Mouse (Mus musculus) testis, adult 2 months (tissue): ENCODE measurements around the gene Zdhhc4. TPM values are rescaled to one million over a fixed set of nuclear protein-coding genes. Genes with fewer than 3 reads are reported as not detected.

ENCODE experiments used
- H3K27ac ChIP-seq: fragments of 200-500 bp; 2 replicates; pipeline ENCODE4 v1.5.1; 2012; ENCODE audit warnings: low read depth, low read length; ENCODE audit not compliant: control insufficient read depth, insufficient read depth
- H3K27me3 ChIP-seq: fragments of 200-500 bp; 2 replicates; pipeline ENCODE4 v1.6.1; 2012; ENCODE audit warnings: mild to moderate bottlenecking, low read length, moderate library complexity; ENCODE audit not compliant: control insufficient read depth, insufficient read depth
- H3K36me3 ChIP-seq: fragments of 200-500 bp; 2 replicates; pipeline ENCODE4 v1.6.1; 2012; ENCODE audit warnings: mild to moderate bottlenecking, low read length; ENCODE audit not compliant: control insufficient read depth, insufficient read depth
- H3K4me1 ChIP-seq: fragments of 200-500 bp; 2 replicates; pipeline ENCODE4 v1.6.1; 2012; ENCODE audit warnings: low read length; ENCODE audit not compliant: control insufficient read depth, insufficient read depth
- H3K4me3 ChIP-seq: fragments of 200-500 bp; 2 replicates; pipeline ENCODE4 v1.5.1; 2012; ENCODE audit warnings: low read depth, mild to moderate bottlenecking, low read length, moderate library complexity, mixed read lengths; ENCODE audit not compliant: control insufficient read depth
- CTCF ChIP-seq: fragments of 200-500 bp; IDR thresholded peaks from 2 replicates; pipeline ENCODE4 v1.5.1; 2012; ENCODE audit warnings: low read depth, mild to moderate bottlenecking, inconsistent platforms, low read length, moderate library complexity; ENCODE audit not compliant: control insufficient read depth, insufficient read depth, insufficient replicate concordance
- POLR2A ChIP-seq: fragments of 200-500 bp; IDR thresholded peaks from 2 replicates; pipeline ENCODE4 v1.6.1; 2012; ENCODE audit warnings: low read depth, mild to moderate bottlenecking, inconsistent platforms, low read length, moderate library complexity; ENCODE audit not compliant: control insufficient read depth
- polyA plus RNA-seq: library from polyadenylated mRNA; depleted of rRNA; stranded (reverse); fragments of >200 nt; gene quantifications from 2 replicates; pipeline ENCODE4 v1.2.3, GENCODE M21; 2012

Zdhhc4 gene
- polyA plus RNA-seq, 1 experiment, result 402 TPM

- no peak overlapping the region for H3K4me3 ChIP-seq
- H3K36me3 ChIP-seq, result peaks cover 2% of the 10 kb centered on the region
- H3K27me3 ChIP-seq, result no peaks in the 10 kb centered on the region
- no peak overlapping the region for H3K27ac ChIP-seq
- TF ChIP-seq POLR2A (no peak), CTCF (no peak)
- H3K4me1 ChIP-seq, result peaks cover 8% of the 10 kb centered on the region
Measured at GRCm38 (mm10) chr5:143316605-143317287, 12.3 kb downstream of the Zdhhc4 start.

DNA sequence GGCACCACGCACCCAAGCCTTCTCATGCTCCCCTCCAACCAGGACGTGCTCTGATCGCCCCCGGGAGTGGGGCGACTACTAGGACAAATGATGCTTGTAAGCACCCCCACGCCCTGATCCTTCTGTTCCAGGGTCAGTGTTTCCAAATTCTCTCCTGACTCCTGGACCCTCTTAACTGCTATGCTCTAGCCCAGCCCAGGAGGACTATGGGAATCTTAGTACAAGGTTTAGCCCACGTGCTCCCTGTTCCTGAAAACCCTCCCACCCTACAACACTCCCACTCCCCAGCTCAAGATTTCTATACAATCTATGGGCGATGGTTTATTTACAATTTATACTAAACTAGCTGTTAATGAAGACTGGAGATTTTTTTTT, 13.6 kb downstream of the Zdhhc4 start:
- Histone ChIP-seq H3K4me3 (peak overlapping the region; percentile 3; the same call in 1 of the 2 replicates), H3K27ac (no peak overlapping the region), H3K36me3 (peaks cover 2% of the 10 kb centered on the region), H3K27me3 (no peaks in the 10 kb centered on the region), H3K4me1 (peaks cover 8% of the 10 kb centered on the region)
- TF ChIP-seq CTCF, result no peak
- TF ChIP-seq POLR2A, result no peak

GRCm38 (mm10) chr5:143314730-143315513, 14.1 kb downstream of the Zdhhc4 start, which contains the start of gene E130309D02Rik:
Gene E130309D02Rik, minus strand, starts transcription at chr5:143315360.
- H3K27me3 ChIP-seq, result no peaks in the 10 kb centered on the region
- H3K4me1 ChIP-seq, result peaks cover 8% of the 10 kb centered on the region
- TF ChIP-seq CTCF, result peak; percentile 84
- peak; percentile 69; the same call in 1 of the 2 replicates for TF ChIP-seq POLR2A
- H3K27ac ChIP-seq, result peak within 1 kb of the TSS; percentile 92
- H3K36me3 ChIP-seq, result peaks cover 2% of the 10 kb centered on the region
- peak within 1 kb of the TSS; percentile 92 for H3K4me3 ChIP-seq

- TF ChIP-seq POLR2A (no peak), CTCF (no peak)
- H3K27ac ChIP-seq, result peak overlapping the region; percentile 92
Measured at GRCm38 (mm10) chr5:143314183-143314729, 14.8 kb downstream of the Zdhhc4 start.

GRCm38 (mm10) chr5:143311886-143312285, 17.2 kb downstream of the Zdhhc4 start:
- Histone ChIP-seq H3K4me3 (no peak overlapping the region), H3K36me3 (no peaks in the 10 kb centered on the region; the same call in none of the 2 replicates), H3K4me1 (peaks cover 8% of the 10 kb centered on the region)

More at GRCm38 (mm10) chr5:143314183-143314729, 14.8 kb downstream of the Zdhhc4 start:
- H3K4me1 ChIP-seq, result peaks cover 8% of the 10 kb centered on the region
- peaks cover 2% of the 10 kb centered on the region for H3K36me3 ChIP-seq
- no peaks in the 10 kb centered on the region for H3K27me3 ChIP-seq
- H3K4me3 ChIP-seq, result peak overlapping the region; percentile 92

DNA sequence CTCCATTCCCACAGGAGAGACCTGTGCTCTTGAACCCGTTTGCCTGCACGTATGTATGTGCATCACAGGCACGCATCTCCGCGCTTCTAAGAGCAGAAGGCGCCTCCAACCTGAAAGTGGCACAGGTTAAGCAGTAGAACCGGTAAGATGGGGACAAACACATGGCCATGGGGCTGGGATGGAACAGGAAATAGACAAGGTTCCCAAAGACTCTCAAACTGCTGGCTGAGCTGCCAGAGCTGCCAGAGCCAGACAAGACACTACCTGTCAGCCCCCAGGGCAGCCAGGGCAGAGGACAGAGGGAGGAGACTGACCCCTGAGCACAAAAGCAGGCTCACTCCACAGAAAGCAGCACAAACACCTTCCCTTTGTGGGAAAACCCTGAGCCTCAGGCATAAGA, 19.1 kb downstream of the Zdhhc4 start:
- Histone ChIP-seq H3K4me1 (peaks cover 5% of the 10 kb centered on the region), H3K27ac (no peak overlapping the region), H3K27me3 (no peaks in the 10 kb centered on the region), H3K4me3 (no peak overlapping the region), H3K36me3 (no peaks in the 10 kb centered on the region; the same call in none of the 2 replicates)
- TF ChIP-seq CTCF, result no peak
- no peak for TF ChIP-seq POLR2A

More at GRCm38 (mm10) chr5:143311886-143312285, 17.2 kb downstream of the Zdhhc4 start:
- TF ChIP-seq POLR2A, result no peak
- peak; percentile 78; the same call in 1 of the 2 replicates for TF ChIP-seq CTCF
- H3K27me3 ChIP-seq, result no peaks in the 10 kb centered on the region
- no peak overlapping the region for H3K27ac ChIP-seq

DNA sequence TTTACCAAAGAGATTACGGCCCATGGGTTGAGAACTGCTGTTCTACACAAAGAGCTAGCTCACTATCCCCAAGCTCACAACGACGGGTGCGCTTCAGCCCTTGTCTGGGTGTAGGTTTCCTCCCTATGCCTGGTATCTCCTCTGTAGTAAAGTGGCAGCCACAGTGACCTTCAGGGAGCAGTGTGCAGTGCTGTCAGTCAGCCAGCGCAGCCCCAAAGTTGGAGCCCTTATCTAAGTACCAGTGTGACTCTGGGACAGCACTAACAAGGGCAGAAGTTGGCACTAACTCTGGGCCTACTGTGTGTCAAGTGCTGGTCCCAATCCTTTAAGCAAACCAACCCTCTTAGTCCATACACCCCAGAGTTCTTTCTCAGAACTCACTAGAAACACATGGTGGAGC, 20.2 kb downstream of the Zdhhc4 start:
- no peak for TF ChIP-seq CTCF
- TF ChIP-seq POLR2A, result no peak
- no peak overlapping the region for H3K4me3 ChIP-seq
- no peaks in the 10 kb centered on the region for H3K27me3 ChIP-seq
- no peaks in the 10 kb centered on the region; the same call in none of the 2 replicates for H3K36me3 ChIP-seq
- H3K27ac ChIP-seq, result no peak overlapping the region
- H3K4me1 ChIP-seq, result no peaks in the 10 kb centered on the region; the same call in 1 of the 2 replicates
